Mouse (Mus musculus) thymus, postnatal 4 days (tissue): ENCODE measurements around the gene Tas2r134.

Experiments used
- DNase-seq: peaks from one replicate; pipeline ENCODE4 v3.0.0; 2021

Tas2r134 gene

GRCm38 (mm10) chr2:51657684-51658083, 30.4 kb downstream of the Tas2r134 start:
- DNase-seq, result no peak

GRCm38 (mm10) chr2:51658288-51658687, 31.0 kb downstream of the Tas2r134 start:
- DNase-seq, result no peak

GRCm38 (mm10) chr2:51674321-51674720, 47.0 kb downstream of the Tas2r134 start:
- DNase-seq, result no peak
